Mouse (Mus musculus): Measurements from ENCODE around the gene Ppm1j. TPM values are rescaled to one million over a fixed set of nuclear protein-coding genes. Genes with fewer than 3 reads are reported as not detected.
"Not testable (repeated sequence)": the region's sequence is repeated elsewhere in the genome, so short reads cannot be mapped to it uniquely, and the experiment has no call there.

Ppm1j gene
- polyA plus RNA-seq, 1 experiment from 2014 or later = 0.23 TPM

DNA sequence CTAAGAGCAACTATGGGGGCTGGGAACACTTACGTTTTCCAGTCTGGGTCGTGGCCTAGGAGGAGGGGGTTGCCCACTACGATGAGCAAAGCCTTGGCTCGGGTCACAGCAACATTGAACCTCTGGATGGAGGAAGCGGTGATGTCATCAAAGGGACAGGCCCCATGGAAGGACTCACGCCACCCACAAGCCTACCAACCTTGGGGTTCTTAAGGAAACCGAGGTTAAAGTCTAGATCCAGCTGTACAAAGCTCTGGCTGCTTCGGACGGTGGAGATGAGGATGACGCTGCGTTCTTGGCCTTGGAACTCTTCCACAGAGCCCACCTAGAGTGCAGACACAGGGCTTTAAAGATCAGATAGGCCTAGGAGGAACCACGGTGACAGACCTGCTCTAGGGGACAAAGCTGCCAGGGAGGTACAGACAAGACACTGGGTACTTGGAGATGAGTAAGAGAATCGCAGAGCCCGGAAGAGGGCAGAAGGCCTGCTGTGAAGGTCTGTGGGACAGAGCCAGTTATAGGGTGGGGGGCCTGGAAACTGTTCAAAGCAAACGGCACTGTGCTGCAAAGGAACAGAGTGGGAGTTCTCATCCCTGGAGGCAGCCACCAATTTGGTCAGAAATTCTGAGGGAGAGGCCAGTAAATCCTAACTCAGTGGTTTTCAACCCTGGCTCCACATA is 14.9 kb downstream of the Ppm1j start:
- ATAC-seq (ENCODE audit: low read depth) = no peak
- Histone ChIP-seq H3K4me2 (ENCODE audit: low read depth, low read length) (no peak overlapping the region), H3K27me3 (ENCODE audit: control insufficient read depth, insufficient read depth, low read length) (no peaks in the 10 kb centered on the region), H3K4me1 (ENCODE audit: control insufficient read depth, insufficient read depth, low read length) (peaks cover 6% of the 10 kb centered on the region; the same call in 1 of the 2 replicates), H3K27ac (ENCODE audit: low read depth, low read length) (no peak overlapping the region), H3K36me3 (ENCODE audit: control insufficient read depth, insufficient read depth, low read length) (no peaks in the 10 kb centered on the region), H3K9ac (replicated peaks; ENCODE audit: low read depth, low read length) (no peak overlapping the region), H3K4me3 (ENCODE audit: low read depth, low read length) (no peak overlapping the region), H3K9me3 (ENCODE audit: control insufficient read depth, low read length) (no peaks in the 10 kb centered on the region)
- 57% methylated on average over 15 of the region's 15 CpGs for WGBS

DNA sequence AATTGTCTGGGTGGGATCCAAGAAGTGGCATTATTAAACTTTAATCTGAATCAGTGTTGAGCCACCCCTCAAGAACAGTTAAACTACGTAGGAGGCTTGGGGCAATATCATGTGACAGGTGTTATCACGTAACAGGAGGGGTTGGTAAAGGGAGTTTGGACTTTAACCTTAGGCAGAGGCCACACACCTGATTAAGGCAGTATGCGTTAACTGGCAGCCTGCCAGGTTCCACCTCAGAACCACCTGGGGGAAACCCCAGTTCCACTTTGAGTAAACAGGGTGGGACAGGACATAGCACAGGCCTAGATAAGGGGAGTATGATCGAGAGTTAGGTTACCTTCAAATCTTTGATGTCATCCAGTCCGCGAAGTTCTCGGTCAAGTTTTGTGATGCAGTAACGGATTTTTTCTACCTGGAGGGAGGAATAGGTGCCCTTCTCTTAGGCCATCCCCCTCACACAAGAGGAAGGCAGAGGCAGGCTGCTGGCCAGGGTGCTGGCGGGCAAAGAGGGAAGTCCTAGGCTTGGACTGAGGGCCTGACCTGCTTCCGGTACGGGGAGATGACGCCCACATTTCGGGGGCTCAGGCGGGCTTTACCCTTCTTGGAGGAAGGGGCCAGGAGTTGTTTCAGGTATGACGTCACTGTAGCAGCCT is 15.7 kb downstream of the Ppm1j start:
- Histone ChIP-seq H3K36me3 (ENCODE audit: control insufficient read depth, insufficient read depth, low read length) (no peaks in the 10 kb centered on the region; the same call in 1 of the 2 replicates), H3K27ac (ENCODE audit: low read depth, low read length) (no peak overlapping the region), H3K4me2 (ENCODE audit: low read depth, low read length) (no peak overlapping the region), H3K27me3 (ENCODE audit: control insufficient read depth, insufficient read depth, low read length) (no peaks in the 10 kb centered on the region), H3K9me3 (ENCODE audit: control insufficient read depth, low read length) (no peaks in the 10 kb centered on the region), H3K4me1 (ENCODE audit: control insufficient read depth, insufficient read depth, low read length) (peaks cover 6% of the 10 kb centered on the region; the same call in 1 of the 2 replicates), H3K4me3 (ENCODE audit: low read depth, low read length) (no peak overlapping the region), H3K9ac (replicated peaks; ENCODE audit: low read depth, low read length) (no peak overlapping the region)
- WGBS = 91% methylated on average over 15 of the region's 15 CpGs
- ATAC-seq (ENCODE audit: low read depth) = no peak

DNA sequence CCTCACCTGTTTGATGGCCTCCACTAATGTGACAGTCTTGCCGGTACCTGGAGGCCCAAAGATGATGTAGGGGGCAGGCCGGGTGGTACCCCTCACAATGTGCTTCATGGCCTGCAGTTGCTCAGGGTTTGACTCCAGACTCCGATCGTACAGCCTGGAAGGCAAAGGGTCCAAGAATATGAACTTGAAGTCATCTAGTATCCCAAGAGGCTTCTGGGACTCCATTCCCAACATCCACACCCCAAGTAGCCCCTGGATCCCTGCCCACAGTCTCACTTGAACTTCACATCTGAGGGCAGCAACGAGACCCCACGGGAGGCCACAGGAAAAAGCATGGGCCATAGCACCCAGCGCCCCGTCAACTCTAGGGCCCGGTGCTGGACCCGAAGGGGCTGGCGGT is 19.8 kb downstream of the Ppm1j start:
- Histone ChIP-seq H3K4me2 (ENCODE audit: low read depth, low read length) (no peak overlapping the region), H3K9me3 (ENCODE audit: control insufficient read depth, low read length) (no peaks in the 10 kb centered on the region), H3K9ac (replicated peaks; ENCODE audit: low read depth, low read length) (no peak overlapping the region), H3K4me3 (ENCODE audit: low read depth, low read length) (no peak overlapping the region), H3K4me1 (ENCODE audit: control insufficient read depth, insufficient read depth, low read length) (no peaks in the 10 kb centered on the region), H3K27me3 (ENCODE audit: control insufficient read depth, insufficient read depth, low read length) (no peaks in the 10 kb centered on the region), H3K27ac (ENCODE audit: low read depth, low read length) (no peak overlapping the region), H3K36me3 (ENCODE audit: control insufficient read depth, insufficient read depth, low read length) (no peaks in the 10 kb centered on the region; the same call in 1 of the 2 replicates)
- WGBS = 97% methylated on average over 11 of the region's 11 CpGs
- no peak for ATAC-seq (ENCODE audit: low read depth)

DNA sequence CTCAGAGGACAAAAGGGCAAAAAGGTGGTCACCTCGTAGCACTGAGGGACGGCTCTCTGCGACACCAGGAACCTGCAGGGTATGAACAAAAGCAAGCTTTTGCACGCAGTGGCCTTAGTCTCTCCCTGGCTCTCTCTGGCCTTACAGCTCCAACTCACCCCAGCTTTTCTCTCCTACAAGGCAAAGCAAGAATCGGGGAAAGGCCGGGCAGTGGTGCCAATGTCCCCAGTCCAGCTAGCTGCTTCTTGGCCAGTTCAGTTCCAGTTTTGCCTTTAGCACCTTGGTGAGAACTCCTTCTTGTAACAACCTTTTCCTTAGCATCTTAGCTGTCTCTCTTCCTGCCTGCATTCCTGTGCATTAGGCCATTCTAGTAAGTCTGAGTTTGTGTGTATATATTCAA is 20.6 kb downstream of the Ppm1j start:
- ATAC-seq (ENCODE audit: low read depth) = no peak
- 92% methylated on average over 6 of the region's 6 CpGs for WGBS

DNA sequence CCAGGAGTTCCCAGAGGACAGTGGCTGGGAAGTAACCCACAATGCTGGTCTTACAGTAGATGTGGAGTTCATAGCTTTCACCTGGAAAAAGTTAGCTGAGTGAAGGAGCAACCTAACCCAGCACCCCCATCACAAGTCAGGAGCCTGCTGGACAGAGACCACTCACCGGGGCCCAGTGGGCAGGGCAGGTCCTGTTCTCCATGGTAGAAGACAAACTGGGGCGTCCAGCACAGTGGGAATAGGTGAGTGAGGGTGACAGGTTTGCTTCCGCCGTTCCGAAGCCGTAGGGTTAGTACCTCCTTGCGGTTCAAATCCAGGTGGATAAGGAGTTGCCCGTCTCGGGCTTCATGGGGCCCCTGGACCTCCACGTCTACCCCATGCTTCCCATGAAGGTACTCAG is 23.5 kb downstream of the Ppm1j start:
- WGBS = 96% methylated on average over 10 of the region's 10 CpGs
- Histone ChIP-seq H3K4me3 (ENCODE audit: low read depth, low read length) (no peak overlapping the region), H3K36me3 (ENCODE audit: control insufficient read depth, insufficient read depth, low read length) (no peaks in the 10 kb centered on the region; the same call in 1 of the 2 replicates), H3K9ac (replicated peaks; ENCODE audit: low read depth, low read length) (no peak overlapping the region), H3K27ac (ENCODE audit: low read depth, low read length) (no peak overlapping the region), H3K4me2 (ENCODE audit: low read depth, low read length) (no peak overlapping the region), H3K4me1 (ENCODE audit: control insufficient read depth, insufficient read depth, low read length) (no peaks in the 10 kb centered on the region), H3K27me3 (ENCODE audit: control insufficient read depth, insufficient read depth, low read length) (no peaks in the 10 kb centered on the region), H3K9me3 (ENCODE audit: control insufficient read depth, low read length) (no peaks in the 10 kb centered on the region)
- no peak for ATAC-seq (ENCODE audit: low read depth)

More for the DNA sequence above, 20.6 kb downstream of the Ppm1j start:
- Histone ChIP-seq H3K4me3 (ENCODE audit: low read depth, low read length) (no peak overlapping the region), H3K36me3 (ENCODE audit: control insufficient read depth, insufficient read depth, low read length) (no peaks in the 10 kb centered on the region; the same call in 1 of the 2 replicates), H3K27ac (ENCODE audit: low read depth, low read length) (no peak overlapping the region), H3K9ac (replicated peaks; ENCODE audit: low read depth, low read length) (no peak overlapping the region), H3K4me1 (ENCODE audit: control insufficient read depth, insufficient read depth, low read length) (no peaks in the 10 kb centered on the region), H3K27me3 (ENCODE audit: control insufficient read depth, insufficient read depth, low read length) (no peaks in the 10 kb centered on the region), H3K4me2 (ENCODE audit: low read depth, low read length) (no peak overlapping the region), H3K9me3 (ENCODE audit: control insufficient read depth, low read length) (no peaks in the 10 kb centered on the region)

DNA sequence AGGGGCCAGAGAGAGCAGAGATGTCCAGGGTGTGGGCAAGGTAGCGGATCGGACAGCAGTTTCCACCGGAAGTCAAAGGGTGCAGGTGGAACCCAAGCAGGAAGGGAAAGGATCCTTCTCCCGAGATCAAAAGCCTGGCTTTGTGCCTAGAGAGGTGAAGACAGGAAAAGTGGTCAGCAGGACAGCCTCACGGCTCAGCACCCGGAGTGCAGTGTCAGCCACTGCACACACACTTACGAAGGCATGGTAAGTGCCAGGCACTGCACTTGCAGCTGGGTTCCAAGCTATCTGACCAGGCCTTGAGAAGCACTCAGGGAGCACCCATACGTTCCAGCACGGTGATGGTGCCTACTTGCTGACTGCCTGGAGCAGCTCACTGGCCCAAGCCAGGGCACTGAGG is 24.7 kb downstream of the Ppm1j start:
- no peaks in the 10 kb centered on the region for H3K9me3 ChIP-seq (ENCODE audit: control insufficient read depth, low read length)
- WGBS = 87% methylated on average over 9 of the region's 9 CpGs

DNA sequence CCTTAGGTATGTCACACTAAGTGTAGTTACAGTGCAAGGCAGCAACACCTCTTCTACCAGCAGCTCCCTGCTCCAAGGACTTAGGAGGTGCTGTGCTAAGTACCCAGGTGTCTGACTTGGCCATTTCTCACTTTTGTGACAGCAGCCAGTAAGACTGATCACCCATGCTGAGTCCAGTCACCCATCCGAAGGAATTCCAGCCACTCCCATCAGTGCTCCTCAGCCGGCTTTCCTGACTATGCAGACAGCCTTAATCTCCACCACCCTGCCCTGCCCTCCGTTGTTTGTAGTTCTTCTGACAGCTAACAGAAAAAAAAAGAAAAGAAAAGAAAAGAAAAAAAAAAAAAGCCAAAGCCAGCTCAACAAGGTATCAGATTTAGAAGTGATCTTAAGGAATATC is 30.9 kb downstream of the Ppm1j start:
- Histone ChIP-seq H3K27ac (ENCODE audit: low read depth, low read length) (no peak overlapping the region), H3K36me3 (ENCODE audit: control insufficient read depth, insufficient read depth, low read length) (no peaks in the 10 kb centered on the region), H3K9me3 (ENCODE audit: control insufficient read depth, low read length) (no peaks in the 10 kb centered on the region), H3K4me1 (ENCODE audit: control insufficient read depth, insufficient read depth, low read length) (no peaks in the 10 kb centered on the region), H3K4me2 (ENCODE audit: low read depth, low read length) (no peak overlapping the region), H3K9ac (replicated peaks; ENCODE audit: low read depth, low read length) (no peak overlapping the region), H3K27me3 (ENCODE audit: control insufficient read depth, insufficient read depth, low read length) (no peaks in the 10 kb centered on the region), H3K4me3 (ENCODE audit: low read depth, low read length) (no peak overlapping the region)
- 44% methylated on average over 3 of the region's 3 CpGs for WGBS
- no peak for ATAC-seq (ENCODE audit: low read depth)

More for the DNA sequence above, 24.7 kb downstream of the Ppm1j start:
- H3K27ac ChIP-seq (ENCODE audit: low read depth, low read length) = no peak overlapping the region
- H3K4me1 ChIP-seq (ENCODE audit: control insufficient read depth, insufficient read depth, low read length) = no peaks in the 10 kb centered on the region
- no peak overlapping the region for H3K4me3 ChIP-seq (ENCODE audit: low read depth, low read length)
- H3K4me2 ChIP-seq (ENCODE audit: low read depth, low read length) = no peak overlapping the region
- no peaks in the 10 kb centered on the region; the same call in 1 of the 2 replicates for H3K36me3 ChIP-seq (ENCODE audit: control insufficient read depth, insufficient read depth, low read length)
- no peaks in the 10 kb centered on the region for H3K27me3 ChIP-seq (ENCODE audit: control insufficient read depth, insufficient read depth, low read length)
- H3K9ac ChIP-seq (replicated peaks; ENCODE audit: low read depth, low read length) = no peak overlapping the region
- ATAC-seq (ENCODE audit: low read depth) = no peak

DNA sequence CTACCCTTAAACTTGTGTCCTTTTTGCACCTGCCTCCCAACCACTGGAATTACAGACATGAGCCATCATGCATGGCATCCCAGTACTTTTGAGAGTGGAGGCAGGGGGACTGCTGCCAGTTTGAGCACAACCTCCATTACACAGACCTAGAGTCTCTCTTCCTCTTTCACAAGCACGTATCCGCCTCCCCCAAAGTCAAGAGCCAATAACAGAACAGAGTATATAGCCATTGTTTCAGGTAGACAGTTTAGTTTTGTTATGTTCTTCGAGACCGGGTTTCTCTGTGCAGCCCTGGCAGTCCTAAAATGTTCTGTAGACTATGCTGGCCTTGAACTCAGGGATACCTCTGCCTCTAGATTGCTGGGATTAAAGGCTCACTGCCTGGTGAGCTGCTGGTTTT is 31.4 kb downstream of the Ppm1j start:
- no peaks in the 10 kb centered on the region for H3K9me3 ChIP-seq (ENCODE audit: control insufficient read depth, low read length)
- ATAC-seq (ENCODE audit: low read depth) = no peak
- H3K4me3 ChIP-seq (ENCODE audit: low read depth, low read length) = no peak overlapping the region
- H3K4me2 ChIP-seq (ENCODE audit: low read depth, low read length) = no peak overlapping the region
- no peaks in the 10 kb centered on the region for H3K4me1 ChIP-seq (ENCODE audit: control insufficient read depth, insufficient read depth, low read length)
- H3K9ac ChIP-seq (replicated peaks; ENCODE audit: low read depth, low read length) = no peak overlapping the region
- H3K27me3 ChIP-seq (ENCODE audit: control insufficient read depth, insufficient read depth, low read length) = no peaks in the 10 kb centered on the region
- no peak overlapping the region for H3K27ac ChIP-seq (ENCODE audit: low read depth, low read length)
- 85% methylated on average over 4 of the region's 4 CpGs for WGBS
- H3K36me3 ChIP-seq (ENCODE audit: control insufficient read depth, insufficient read depth, low read length) = no peaks in the 10 kb centered on the region

DNA sequence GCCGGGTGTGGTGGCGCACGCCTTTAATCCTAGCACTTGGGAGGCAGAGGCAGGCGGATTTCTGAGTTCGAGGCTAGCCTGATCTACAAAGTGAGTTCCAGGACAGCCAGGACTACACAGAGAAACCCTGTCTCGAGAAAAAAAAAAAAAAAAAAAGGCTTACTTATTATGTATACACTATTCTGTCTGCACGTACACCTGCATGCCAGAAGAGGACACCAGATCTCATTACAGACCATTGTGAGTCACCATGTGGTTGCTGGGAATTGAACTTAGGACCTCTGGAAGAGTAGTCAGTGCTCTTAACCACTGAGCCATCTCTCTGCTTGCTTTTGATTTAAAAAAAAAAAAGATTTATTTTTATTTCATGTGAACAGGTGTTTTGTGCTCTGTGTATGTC is 32.4 kb downstream of the Ppm1j start:
- H3K4me1 ChIP-seq (ENCODE audit: control insufficient read depth, insufficient read depth, low read length); H3K9ac ChIP-seq (replicated peaks; ENCODE audit: low read depth, low read length); H3K4me3 ChIP-seq (ENCODE audit: low read depth, low read length); H3K36me3 ChIP-seq (ENCODE audit: control insufficient read depth, insufficient read depth, low read length); H3K4me2 ChIP-seq (ENCODE audit: low read depth, low read length); H3K9me3 ChIP-seq (ENCODE audit: control insufficient read depth, low read length); ATAC-seq (ENCODE audit: low read depth); H3K27ac ChIP-seq (ENCODE audit: low read depth, low read length); H3K27me3 ChIP-seq (ENCODE audit: control insufficient read depth, insufficient read depth, low read length): not testable (repeated sequence)
- 94% methylated on average over 7 of the region's 7 CpGs for WGBS
